Mouse (Mus musculus) ovary, postnatal 36 days (tissue): ENCODE data around the gene Gm2030.
"Not testable (repeated sequence)": the region's sequence is repeated elsewhere in the genome, so short reads cannot be mapped to it uniquely, and the experiment has no call there.

Source experiments
- DNase-seq: peaks from one replicate; pipeline ENCODE4 v3.0.0; 2022; ENCODE audit warnings: low spot score, mixed read lengths

The Gm2030 gene

DNA sequence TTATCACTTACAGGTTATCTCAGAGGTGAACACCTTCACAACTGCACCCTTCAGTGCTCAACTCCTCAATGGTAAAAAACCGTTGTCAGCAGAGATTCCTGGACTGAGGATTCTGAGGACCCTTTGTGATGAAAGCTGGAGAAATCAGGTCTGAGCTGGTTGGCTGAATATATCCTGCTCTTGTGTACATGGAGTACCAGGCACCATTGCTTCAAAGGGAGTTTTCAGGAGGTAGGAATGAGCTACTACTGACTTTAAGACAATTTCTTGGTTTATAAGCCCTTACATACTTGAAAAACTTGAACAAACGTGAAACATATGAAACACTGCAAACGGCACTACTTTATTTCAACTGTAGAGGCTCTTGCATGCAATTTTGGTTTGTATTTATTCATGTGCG lies at the start of gene Gm2030:
TSS of gene Gm2030 (minus strand) at position 101 of the 400 bp plus-strand sequence.
- DNase-seq, result not testable (repeated sequence)
